Mouse (Mus musculus): ENCODE results near the gene Zfp365.

Gene Zfp365

GRCm38 (mm10) chr10:67903387-67903786 is 9.1 kb downstream of the Zfp365 start:
- DNase-seq (ENCODE audit: low spot score) = no peak

DNA sequence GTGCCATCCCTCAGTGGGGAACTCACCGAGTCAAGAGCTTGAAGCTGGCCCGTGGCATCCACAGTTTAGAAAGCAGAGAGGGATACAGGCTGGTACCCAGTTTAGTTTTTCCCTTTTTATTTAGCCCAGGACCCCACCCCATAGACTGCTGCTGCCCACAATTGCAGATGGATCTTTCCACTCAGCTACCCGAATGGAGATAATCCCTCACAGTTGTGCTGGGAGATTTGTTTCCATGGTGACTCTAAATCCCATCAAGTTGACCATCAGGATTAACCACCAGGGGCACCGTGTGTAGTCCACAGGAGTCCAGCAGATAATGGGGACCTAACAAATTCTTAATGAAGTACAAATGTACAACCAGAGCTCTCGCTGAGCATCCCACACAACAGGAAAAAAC is 11.3 kb downstream of the Zfp365 start:
- DNase-seq (ENCODE audit: low spot score) = no peak

- DNase-seq (ENCODE audit: low spot score) = no peak
Observed at GRCm38 (mm10) chr10:67898949-67899675, 13.3 kb downstream of the Zfp365 start.

- no peak for DNase-seq (ENCODE audit: low spot score)
Observed at GRCm38 (mm10) chr10:67898355-67898935, 14.0 kb downstream of the Zfp365 start.

DNA sequence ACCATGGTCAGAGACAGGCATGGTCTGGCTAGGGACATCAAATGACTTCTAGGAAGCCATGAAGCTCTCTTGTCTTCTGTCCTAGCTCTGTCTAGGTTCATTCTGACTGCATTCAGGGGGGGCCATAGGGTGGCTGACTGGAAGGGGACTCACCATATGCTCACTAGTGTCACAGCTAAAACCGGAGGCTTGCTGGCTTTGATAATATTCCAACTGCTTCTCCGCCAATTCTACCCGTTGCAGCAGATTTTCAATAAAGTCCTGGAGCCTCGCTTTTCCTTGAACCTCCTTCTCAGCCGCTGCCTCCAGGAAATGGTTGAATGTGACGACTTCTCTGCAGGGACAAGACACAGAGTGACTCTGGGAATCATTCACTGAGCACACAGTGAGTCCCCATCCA is 15.2 kb downstream of the Zfp365 start:
- no peak for DNase-seq (ENCODE audit: low spot score)

DNA sequence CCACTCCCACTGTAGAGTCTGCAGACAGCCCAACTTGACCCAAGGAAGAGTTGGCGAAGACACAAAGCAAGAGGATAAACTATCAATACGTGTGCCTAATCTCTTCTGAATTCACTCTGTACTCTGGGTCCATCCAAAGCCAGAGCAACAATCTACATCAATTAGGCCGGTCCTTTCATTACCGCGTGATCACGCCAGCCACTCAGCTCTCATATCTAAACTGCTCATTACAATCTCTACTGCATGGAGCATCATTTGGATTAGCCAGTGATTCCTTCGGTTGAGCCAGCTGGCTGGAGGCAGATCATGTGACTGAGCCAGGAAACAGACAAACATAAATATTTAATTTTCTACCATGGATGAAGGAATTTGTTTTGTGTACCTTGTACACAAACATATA is 17.8 kb downstream of the Zfp365 start:
- DNase-seq (ENCODE audit: low spot score) = no peak

- no peak for DNase-seq (ENCODE audit: low spot score)
Observed at GRCm38 (mm10) chr10:67894059-67894458, 18.4 kb downstream of the Zfp365 start.

- DNase-seq (ENCODE audit: low spot score) = no peak
Observed at GRCm38 (mm10) chr10:67893226-67893625, 19.2 kb downstream of the Zfp365 start.

GRCm38 (mm10) chr10:67891126-67891525 is 21.3 kb downstream of the Zfp365 start:
- DNase-seq (ENCODE audit: low spot score) = no peak

GRCm38 (mm10) chr10:67887971-67888370 is 24.5 kb downstream of the Zfp365 start:
- DNase-seq (ENCODE audit: low spot score) = no peak

DNA sequence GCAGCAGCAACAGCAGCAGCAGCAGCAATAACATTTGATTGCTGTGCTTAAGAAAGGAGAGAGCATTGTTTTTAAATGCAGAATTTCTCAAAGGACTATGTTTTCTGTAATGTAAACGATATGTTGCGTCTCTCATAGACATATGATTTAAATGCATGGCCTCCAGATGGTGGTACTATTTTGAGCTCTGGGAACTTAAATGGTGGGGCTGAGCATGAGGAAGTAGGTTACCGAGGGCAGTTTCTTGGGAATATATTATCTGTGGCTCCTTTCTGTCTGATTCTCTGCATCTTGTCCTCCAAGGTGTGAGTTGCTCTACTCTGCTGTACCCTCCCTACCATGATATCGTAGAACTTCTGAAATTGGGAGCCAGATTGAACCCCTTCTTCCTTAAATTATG is 31.8 kb downstream of the Zfp365 start:
- DNase-seq (ENCODE audit: low spot score) = no peak

- DNase-seq (ENCODE audit: low spot score) = peak; percentile 87
Observed at GRCm38 (mm10) chr10:67871811-67872210, 40.7 kb downstream of the Zfp365 start.

GRCm38 (mm10) chr10:67868234-67868633 is 44.2 kb downstream of the Zfp365 start:
- no peak for DNase-seq (ENCODE audit: low spot score)

DNA sequence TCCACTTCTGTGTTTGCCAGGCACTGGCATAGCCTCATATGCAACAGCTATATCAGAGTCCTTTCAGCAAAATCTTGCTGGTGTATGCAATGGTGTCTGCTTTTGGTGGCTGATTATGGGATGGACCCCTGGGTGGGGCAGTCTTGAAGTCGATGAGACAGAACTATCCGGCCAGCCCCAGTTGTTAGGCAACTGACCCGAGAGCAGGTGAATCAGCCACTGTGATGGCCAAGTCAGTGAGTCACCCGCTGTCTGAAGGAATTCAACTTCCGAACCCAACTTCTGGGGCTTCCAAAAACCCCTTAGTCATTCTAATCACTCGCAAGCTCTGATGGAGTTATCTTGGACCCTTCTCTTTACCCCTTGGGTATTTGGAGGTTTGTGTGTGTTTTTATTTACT is 46.6 kb downstream of the Zfp365 start:
- DNase-seq (ENCODE audit: low spot score) = no peak

GRCm38 (mm10) chr10:67865063-67865462 is 47.4 kb downstream of the Zfp365 start:
- no peak for DNase-seq (ENCODE audit: low spot score)

DNA sequence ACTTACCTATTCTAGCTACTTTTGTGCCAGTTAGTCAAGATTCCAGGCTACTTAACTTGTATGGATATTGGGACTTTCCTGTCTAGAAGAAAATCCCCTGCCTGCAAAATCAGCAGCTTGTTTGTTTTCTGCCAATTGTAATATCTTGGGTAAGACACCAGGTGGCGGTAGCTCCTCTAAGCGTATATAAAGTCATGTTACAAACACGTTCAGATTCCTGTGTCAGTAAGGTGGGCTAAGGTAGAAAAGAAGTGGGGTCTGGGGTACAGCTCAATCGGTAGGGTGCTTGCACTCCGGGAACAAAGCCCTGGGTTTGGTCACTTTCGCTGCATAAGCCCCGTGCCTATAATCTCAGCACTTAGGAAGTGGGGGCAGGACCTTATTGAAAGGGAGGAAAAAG is 50.1 kb downstream of the Zfp365 start:
- DNase-seq (ENCODE audit: low spot score) = peak; percentile 65

DNA sequence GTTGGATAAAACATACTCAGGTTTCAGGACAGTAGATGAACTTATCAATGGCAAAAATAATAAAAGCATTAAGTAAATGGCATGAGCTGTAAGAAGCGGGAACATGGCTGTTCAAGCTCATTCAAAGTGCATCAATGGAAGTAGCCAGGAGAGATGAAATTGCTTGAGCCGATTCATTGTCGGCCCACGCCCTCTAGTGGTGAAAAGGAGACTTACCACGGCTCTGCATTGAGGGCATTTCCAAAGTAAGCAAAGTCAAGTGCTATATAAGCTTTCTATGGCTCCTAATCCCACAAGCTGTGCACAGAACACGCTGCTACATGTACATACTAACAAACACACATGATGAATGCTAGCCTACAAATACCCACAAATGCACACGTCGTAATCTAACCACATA is 53.6 kb downstream of the Zfp365 start:
- peak; percentile 90 for DNase-seq (ENCODE audit: low spot score)

DNA sequence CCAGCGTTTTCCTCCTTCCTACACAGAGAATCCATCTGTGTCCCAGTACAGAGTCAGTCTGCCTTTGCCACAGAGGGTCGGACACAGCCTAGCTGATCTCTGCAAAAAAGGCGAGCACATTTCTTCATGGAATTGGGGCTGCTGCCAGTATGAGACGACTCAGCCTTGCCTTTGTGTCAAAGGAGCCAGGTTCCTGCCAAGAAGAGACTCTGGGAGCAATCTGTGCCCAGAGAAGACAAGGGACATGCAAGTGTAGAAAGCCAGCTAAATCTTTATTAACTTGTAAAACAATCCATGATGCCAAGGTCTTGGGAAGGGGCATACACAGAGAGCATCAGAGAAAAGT is 54.9 kb downstream of the Zfp365 start:
- no peak for DNase-seq (ENCODE audit: low spot score)

GRCm38 (mm10) chr10:67856791-67857560 is 55.5 kb downstream of the Zfp365 start:
- no peak for DNase-seq (ENCODE audit: low spot score)

- DNase-seq (ENCODE audit: low spot score) = no peak
Observed at GRCm38 (mm10) chr10:67855760-67856159, 56.7 kb downstream of the Zfp365 start.

GRCm38 (mm10) chr10:67852411-67852810 is 60.1 kb downstream of the Zfp365 start:
- DNase-seq (ENCODE audit: low spot score) = no peak

GRCm38 (mm10) chr10:67851079-67851478 is 61.4 kb downstream of the Zfp365 start:
- DNase-seq (ENCODE audit: low spot score) = peak; percentile 45

DNA sequence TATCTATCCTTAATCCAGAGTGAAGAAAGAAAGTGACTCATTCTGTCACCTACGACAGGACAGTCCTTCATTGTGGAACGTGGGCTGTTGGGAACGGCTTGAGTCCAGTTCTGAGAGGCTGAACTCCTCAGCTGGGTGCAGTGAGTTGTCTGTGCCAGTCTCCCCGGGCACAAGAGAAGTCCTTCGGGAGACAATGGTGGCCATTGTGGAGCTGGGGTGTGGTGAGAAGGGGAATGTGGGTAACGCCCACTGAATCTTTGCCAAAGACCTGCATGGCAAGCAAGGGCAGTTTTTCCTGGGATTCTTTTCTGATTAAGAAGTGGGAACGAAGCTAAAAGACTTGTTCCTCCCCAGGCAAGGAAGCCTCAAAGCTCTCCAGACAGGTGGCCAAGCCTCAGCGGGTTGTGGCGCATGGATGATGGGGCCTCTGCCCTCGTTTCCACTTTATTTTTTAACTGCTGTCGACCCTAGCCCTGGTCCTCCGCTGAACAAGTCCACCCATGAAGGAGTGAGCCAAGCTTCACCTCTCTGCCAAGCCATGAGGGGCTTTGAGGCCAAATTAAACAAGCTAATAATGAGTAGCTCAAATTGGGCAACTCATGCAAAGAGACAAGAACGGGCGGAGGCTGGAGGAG is 66.3 kb downstream of the Zfp365 start:
- no peak for DNase-seq (ENCODE audit: low spot score)
